Mouse (Mus musculus) frontal cortex, adult 2 months (tissue): ENCODE measurements around the gene Tll2. TPM values are rescaled to one million over a fixed set of nuclear protein-coding genes. Genes with fewer than 3 reads are reported as not detected.
A peak's percentile ranks its signal among the peaks of the same experiment; 100 is the strongest.

Experiments
- DNase-seq, 2 experiments: peaks; one replicate each; pipeline ENCODE4 v3.0.0; 2022; ENCODE audit warnings: low spot score in 1 of 2; ENCODE audit errors: extremely low spot score in 1 of 2
- polyA plus RNA-seq: library from polyadenylated mRNA; depleted of rRNA; stranded (reverse); fragments of >200 nt; gene quantifications from 2 replicates; pipeline ENCODE4 v1.2.3, GENCODE M21; 2012; rRNA removed

The Tll2 gene
- polyA plus RNA-seq = 0.38 and 0.58 TPM in 2 replicates

GRCm38 (mm10) chr19:41206811-41207344 is at the start of gene Tll2:
Gene Tll2, minus strand, starts transcription at chr19:41206835.
- peak in 1 of 2 experiments; percentile 29 for DNase-seq

GRCm38 (mm10) chr19:41254584-41254983 is 47.9 kb upstream of the Tll2 start:
- DNase-seq = no peak

DNA sequence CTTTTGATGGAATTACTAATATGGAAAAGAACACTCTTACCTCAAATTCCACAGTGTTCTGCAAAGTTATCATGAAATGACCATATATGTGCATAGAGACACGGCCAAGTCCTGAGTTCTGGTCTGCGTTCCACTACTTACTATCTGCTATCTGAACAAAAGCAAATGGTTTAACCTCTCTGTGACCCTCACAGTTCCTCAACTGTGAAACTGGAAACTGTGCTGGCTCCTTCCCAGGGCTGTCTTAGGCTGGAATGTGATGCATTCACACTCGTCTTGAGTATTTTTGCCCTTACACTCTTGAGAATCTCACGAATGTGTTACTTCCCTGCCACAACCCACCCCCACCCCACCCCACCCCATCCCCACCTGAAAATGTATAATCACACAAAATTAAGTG is 42.3 kb upstream of the Tll2 start:
- no peak for DNase-seq

DNA sequence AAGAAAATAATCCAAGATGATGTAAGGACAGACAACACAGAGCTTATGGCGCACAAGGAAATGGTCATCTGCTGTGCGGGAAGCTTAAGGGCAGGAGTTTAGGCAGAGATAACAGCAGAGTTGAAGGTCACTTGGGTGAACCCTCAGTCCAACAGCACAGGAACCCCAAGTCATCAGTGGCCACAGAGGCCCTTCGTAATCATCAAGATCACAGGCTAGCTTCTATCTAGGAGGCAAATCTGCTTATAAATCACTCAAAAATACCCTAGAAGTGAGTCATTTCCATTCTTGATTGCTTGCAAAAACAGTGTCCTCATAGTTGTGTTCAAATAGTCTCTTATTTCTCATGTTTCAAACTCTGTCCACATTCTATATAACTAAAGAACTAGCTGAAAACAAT is 41.6 kb upstream of the Tll2 start:
- no peak for DNase-seq

GRCm38 (mm10) chr19:41246271-41246670 is 39.6 kb upstream of the Tll2 start:
- DNase-seq = no peak

- DNase-seq = peak in 1 of 2 experiments; percentile 71
Observed at GRCm38 (mm10) chr19:41244581-41244980, 37.9 kb upstream of the Tll2 start.

- DNase-seq = no peak
Observed at GRCm38 (mm10) chr19:41241997-41242396, 35.4 kb upstream of the Tll2 start.

DNA sequence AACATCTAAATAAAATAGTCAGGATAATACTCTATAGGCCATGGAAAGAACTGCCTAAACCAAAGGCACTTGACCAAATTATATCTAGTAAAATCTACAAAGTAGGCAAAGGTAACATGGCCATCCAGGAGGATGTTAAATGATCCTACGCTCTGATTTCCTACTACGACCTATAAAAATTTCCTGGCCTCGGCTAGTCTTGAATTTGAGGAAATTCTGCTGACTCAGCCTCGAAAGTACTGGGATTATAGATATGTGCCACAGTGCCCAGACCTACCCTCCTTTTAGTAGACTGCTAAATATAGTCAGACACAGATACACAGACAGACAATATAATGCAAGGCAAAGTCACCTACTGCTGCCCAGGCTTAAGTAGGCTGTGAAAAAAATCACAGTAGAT is 27.1 kb upstream of the Tll2 start:
- DNase-seq = no peak

- no peak for DNase-seq
Observed at GRCm38 (mm10) chr19:41208326-41208725, 1.7 kb upstream of the Tll2 start.

GRCm38 (mm10) chr19:41206041-41206810 is 409 bp downstream of the Tll2 start:
- no peak for DNase-seq

DNA sequence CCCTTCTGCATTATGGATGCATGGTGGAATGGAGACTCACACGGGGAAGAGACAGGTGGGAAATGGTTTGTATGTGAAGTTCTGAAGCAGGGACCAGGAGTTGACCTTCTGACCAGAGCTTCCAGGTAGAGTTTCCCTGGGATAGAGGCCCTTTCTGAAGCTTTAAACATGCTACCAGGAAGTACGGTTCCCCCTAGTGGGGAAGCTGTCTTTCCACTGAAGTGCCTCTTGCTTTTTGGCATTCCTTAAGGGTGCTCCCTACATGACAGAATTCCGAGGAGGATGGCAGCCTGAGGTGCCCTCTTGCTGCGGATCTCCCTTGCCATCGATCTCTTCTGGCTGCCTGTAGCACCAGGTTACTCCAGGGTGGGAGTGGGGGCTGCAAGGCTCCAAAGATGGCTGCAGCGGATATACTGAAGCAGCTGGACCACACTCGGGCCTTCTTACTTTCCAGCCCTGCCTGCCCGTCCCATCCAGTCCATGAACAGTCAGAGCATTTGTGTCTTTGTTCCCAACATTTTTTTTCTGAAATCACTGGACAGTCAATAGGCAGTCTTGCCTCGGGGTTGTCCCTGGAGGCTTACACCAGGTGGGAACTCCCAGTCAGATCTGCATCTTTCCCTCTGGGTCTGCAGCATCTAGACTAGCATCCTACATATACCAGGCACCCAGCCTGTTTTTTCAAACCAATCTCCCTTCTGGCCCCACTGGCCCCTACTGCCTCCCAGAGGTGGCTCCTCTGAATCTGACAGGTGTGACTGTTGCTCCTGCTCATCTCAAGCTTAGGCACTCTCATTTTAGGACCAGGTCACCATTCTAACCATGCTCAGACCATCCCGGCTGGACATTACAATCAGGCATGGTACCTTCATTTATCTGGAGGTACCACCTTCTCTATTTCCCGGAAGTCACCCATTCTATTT is 2.2 kb downstream of the Tll2 start:
- DNase-seq = peak in 1 of 2 experiments; percentile 73

DNA sequence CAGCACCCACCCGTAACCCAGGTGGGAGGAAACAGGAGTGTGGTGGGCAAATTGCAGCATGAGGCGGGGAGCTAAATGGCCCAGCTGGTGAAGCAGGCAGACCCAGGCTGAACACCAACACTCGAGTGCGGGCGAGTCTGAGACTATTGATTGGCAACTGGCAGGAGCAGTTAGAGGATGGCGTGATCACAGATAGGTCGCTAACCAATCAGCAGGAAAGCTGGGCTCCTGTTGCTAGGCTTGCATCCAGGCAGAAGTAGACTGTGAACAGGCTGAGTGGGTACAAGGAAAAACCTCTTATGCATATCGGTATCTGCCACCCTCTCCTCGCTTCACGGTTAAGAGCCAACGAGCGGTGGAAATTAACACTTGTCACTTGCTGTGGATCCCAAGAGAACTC is 9.0 kb downstream of the Tll2 start:
- peak; percentile 59 to 67 for DNase-seq

DNA sequence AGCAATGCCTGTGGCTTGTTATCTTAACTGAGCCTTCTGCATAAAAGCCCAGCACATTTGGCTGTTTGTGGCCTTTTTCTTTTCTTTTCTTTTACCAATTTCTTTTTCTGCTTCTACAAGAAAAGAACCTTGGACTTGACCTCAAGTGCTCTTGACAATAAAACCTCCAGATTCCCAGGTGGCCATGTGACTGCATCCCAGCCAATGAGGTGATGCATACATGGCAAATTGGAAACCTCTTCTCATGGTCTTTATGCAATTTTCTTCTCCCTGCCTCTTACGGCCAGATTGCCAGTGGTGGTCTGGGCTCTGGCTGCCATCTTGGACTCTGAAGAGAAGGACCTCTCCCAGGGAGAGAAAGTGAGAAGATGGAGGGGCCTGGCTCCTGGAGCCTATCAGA is 13.3 kb downstream of the Tll2 start:
- no peak for DNase-seq

DNA sequence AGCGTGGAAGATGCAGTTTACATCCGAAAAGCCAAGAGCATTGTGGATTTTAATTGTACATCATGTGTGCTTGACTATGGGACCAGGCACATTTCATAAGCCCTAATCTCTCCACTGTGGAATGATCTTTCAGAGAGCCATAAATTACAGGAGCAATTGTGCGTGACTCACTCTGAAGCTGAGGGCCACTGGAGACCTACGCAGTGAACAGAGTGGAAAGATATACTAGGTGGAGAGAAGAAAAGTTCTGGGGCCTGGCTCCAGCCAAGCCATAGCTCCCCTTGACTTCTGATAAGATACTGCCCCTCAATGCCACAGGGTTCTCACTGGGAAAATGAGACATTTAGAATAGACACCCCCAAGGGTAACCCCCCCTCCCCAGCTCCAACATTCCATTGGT is 13.7 kb downstream of the Tll2 start:
- DNase-seq = no peak

DNA sequence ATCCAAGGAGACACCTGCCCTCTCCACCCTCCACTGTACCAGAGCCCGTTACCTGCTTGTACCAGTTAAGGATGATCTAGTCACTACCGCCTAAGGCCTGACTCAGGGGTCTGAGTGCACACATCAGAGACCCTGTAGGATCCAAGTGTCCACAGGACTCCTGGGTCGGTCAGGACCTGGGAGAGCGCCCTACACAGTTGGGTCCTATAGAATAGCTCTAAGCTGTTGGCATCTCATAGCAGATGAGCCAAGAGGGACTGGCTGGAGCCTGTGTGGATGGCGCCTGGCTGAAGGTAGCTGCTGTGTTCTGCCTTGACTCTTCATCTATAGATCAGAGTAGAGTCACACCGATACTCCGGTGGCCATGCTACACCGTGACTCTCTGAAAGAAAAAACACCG is 14.9 kb downstream of the Tll2 start:
- DNase-seq = no peak

DNA sequence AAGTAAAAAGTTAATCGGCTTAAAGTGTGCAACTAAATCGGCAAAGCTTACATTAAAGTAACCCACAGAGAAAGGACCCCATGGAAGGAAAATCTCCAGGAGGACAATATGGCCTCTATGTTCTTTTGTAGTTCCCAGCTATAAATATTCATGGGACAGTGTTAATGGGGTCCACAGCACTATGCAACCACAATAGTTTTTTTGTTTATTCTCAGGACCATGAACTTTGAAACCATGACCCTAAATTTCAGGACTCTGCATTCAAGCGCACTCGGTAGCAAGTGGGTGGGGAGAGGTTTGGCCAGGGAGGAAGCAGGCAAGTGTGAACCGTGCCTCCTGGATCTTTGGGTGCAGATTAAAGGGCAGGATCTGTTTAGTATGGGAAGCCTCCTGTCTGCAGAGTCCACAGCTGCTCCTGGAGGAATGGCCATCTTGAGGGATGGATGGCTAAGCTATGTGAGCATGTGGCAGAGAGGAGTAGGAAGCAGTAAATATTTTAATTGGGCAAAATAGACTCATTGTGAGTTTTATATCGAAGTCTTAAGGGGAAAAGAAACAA is 15.7 kb downstream of the Tll2 start:
- DNase-seq = no peak

GRCm38 (mm10) chr19:41177331-41177730 is 29.3 kb downstream of the Tll2 start:
- DNase-seq = no peak

GRCm38 (mm10) chr19:41176881-41177280 is 29.8 kb downstream of the Tll2 start:
- DNase-seq = no peak

- no peak for DNase-seq
Observed at GRCm38 (mm10) chr19:41165914-41166235, 40.8 kb downstream of the Tll2 start.

- DNase-seq = no peak
Observed at GRCm38 (mm10) chr19:41165144-41165913, 41.3 kb downstream of the Tll2 start.
